Mouse (Mus musculus): ENCODE results near the gene Tmem54.

- TF ChIP-seq CTCF (conservative IDR thresholded peaks at IDR 0.05; ENCODE audit: low read length) (no peak), NANOG (IDR thresholded peaks at IDR 0.05; ENCODE audit: borderline replicate concordance, low read length) (no peak), POU5F1 (IDR thresholded peaks at IDR 0.05; ENCODE audit: borderline replicate concordance, low read length) (no peak)
Measured at GRCm38 (mm10) chr4:129139642-129140041, 34.3 kb downstream of the Tmem54 start.

Measured in E14TG2a.4 (cell line).